Mouse (Mus musculus): ENCODE measurements at regions not wholly inside any gene's neighbourhood (a gene's known extent, or its start where the extent isn't known, plus 50 kb on each side); places are given as distances from the start of the nearest gene placed in this dataset.

DNA sequence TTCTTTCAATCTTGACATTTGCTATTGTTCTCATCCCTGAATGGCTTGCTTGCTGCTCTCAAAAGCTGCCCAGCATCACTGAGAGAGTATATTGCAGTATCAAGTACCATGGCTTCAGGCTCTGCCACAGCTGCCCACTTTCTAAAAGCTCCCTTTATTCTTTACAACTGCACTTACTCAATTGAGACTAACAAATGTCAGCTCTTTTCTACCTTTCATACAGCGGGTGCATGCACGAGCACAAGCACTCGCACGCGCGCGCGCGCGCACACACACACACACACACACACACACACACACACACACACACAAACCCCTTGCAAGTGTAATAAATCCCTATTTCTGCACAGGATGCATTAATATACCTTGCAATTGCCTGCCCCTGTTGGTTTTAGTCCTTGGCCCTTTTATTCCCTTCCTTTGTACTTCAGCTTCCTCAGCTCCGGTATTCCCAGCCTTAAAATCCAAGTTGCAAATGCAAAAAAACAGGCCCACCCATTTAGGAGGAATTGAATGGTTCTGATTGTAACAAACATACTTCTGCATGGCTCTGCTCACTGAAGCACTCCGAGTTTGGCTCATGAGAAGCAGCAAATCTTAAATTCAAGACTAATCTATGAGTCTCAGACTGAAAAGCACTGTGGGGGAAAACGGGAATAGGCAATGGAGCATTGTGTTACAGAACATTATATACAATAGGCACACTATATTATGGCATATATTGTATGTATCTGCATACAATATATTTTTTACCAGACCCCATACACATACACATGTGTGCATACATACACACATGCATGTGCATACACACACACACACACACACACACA lies 447.7 kb upstream of the Btbd3 start:
- DNase-seq, result no peak

- no peak for DNase-seq
Observed at GRCm38 (mm10) chr2:137807594-137808295, 448.6 kb upstream of the Btbd3 start.

DNA sequence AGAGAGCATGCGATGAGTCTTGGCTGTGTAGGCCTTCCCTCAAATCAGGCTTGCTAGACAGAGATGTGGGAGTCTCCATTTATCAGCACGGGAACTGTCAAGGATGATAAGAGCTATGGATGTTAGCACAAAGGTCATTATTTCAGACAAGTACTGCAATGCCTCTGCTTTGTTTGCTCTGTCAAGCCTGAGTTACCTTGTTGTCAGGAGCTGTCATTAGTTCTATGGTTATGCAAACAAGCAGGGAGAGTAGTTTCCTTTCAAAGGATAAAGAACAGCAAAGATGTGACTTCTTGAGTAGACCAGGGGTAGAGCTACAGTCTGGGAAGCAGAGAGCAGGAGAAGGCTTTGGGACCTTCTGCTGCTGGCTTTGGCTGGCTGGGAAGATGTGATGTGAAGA lies 461.5 kb upstream of the Btbd3 start:
- no peak for DNase-seq

- DNase-seq, result no peak
Observed at GRCm38 (mm10) chr2:137784091-137784490, 472.3 kb upstream of the Btbd3 start.

GRCm38 (mm10) chr2:137777430-137777829 lies 478.9 kb upstream of the Btbd3 start:
- no peak for DNase-seq

- no peak for DNase-seq
Observed at GRCm38 (mm10) chr2:137764785-137765184, 491.6 kb upstream of the Btbd3 start.

DNA sequence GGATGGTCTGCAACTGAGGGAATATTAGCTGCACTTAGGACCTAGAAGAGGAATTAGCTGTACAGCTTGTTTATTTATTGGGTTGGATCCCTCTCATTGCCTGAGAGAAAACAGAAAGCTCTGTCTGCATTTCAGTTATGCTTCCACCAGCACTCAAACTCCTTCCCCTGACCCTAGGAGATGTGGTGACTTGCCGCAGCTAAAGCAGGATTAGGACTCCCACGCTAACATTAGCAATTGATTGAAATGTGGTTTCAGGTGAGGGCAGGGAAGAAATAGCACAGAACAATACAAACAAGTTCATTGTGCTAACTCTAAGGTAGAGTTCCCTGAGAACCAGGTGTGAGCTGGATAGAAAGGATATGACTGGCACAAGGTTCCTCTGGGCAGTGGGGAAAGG lies 496.9 kb upstream of the Btbd3 start:
- no peak for DNase-seq

GRCm38 (mm10) chr2:137758389-137758788 lies 498.0 kb upstream of the Btbd3 start:
- no peak for DNase-seq

DNA sequence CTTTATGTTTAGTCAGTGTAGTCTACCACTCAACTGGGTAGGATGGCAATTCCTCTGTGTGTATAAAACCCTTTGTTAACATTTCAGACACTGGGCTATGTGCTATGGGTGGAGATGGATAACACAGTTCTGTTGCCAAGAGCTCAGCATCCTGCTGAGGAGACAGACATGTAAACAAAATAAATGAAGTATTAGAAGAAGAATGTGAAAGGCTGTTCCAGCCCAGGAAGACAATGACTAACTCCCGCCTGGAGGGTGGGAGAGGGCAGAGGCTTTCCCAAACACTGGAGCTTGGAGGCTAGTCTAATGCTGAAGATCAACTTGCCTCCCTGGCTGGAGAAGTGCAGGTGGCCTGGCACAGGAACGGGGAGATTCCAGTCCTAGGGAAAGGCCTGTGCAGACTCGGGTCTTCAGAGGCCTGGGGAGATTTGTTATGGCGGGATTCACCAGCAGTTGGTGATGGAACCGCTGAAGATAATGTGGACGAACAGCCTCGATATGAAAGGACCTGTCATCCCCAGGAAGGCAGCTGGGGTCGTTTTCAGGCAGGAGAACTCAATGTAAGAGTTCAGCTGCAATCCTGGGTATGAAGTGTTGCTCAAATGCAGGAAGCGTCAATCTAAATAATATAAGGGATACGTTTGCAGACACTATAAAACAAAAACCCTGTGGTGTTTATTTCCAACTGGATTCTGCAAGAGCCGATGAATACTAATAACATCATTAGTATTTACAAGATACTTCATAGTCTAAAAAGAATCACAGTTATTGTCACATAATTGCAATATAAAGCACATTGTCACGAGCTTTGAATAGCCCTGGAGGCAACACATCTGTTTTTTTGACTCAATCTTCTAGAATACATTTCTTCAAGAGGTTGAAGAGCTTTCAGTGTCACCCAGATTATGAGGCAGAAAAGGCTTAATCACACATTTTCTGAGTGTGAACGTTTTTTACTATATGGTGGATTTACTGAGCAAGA lies 498.8 kb upstream of the Btbd3 start:
- DNase-seq, result no peak

GRCm38 (mm10) chr2:137756220-137756619 lies 500.1 kb upstream of the Btbd3 start:
- DNase-seq, result no peak

GRCm38 (mm10) chr2:137754481-137754880 lies 501.9 kb upstream of the Btbd3 start:
- DNase-seq, result no peak

DNA sequence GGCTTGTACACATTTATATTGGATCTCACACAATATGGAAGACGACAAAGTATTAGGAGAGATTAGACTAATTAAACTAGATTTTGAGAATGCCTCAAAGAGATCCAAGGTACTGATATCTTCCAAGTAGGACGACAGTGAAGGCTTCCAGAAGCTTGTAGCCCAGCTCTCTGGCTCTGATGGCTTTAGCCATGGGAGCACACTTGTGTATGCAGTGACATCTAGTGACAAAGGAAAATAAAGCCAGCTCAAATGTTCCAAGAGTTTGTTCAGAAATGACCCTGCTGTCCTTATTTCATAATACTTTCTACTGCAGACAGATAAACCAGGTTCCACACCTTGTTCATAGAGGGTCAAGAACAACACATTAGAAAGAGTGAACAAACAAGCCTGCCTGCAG lies 524.0 kb upstream of the Btbd3 start:
- no peak for DNase-seq

DNA sequence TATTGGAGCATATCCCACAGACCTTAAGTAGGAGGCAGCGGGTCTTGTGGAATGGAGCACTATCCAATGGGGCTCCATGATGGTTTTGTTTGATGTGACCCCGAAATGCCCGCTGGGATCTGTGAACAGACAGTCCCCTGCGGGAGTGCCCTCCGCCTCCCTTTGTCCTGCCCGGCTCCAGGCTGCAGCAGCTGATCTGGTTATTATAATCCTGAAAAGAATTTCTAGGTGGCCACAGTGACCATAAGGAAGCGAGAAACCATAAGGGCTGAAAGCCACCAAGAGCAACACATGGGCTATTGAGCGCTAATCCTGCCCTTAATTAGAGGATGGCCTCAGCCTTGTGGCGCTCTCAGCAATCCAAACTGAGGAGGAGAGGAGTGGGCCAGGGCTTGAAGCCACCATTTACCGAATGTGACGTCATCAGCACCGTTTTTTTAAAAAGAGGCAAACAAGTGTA lies 525.9 kb upstream of the Btbd3 start:
- DNase-seq, result no peak

GRCm38 (mm10) chr2:137729871-137730270 lies 526.5 kb upstream of the Btbd3 start:
- DNase-seq, result no peak

GRCm38 (mm10) chr2:137729207-137729606 lies 527.2 kb upstream of the Btbd3 start:
- DNase-seq, result no peak

DNA sequence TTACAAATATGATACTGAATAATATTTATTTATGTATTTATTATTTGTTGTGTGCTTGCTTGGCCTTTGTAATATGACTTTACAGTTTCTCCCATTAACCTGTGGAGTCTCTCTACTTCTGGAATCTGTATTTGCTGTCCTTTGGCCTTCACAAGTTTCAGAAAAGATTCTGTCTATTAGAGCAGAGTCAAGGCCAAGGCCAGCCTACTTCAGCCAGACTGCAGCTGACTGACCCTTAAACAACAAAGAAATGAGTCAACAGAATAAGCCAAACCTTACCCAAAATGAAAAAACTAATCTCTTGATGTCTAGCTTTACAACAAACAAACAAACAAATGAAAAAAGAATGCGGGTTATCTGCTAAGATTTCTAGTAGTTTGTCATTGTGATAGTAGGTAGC lies 532.7 kb upstream of the Btbd3 start:
- no peak for DNase-seq

GRCm38 (mm10) chr2:137721767-137722424 lies 534.5 kb upstream of the Btbd3 start:
- DNase-seq, result no peak

GRCm38 (mm10) chr2:137715891-137716290 lies 540.5 kb upstream of the Btbd3 start:
- DNase-seq, result no peak

GRCm38 (mm10) chr2:137706528-137706988 lies 549.8 kb upstream of the Btbd3 start:
- DNase-seq, result no peak

- no peak for DNase-seq
Observed at GRCm38 (mm10) chr2:137705724-137706422, 550.5 kb upstream of the Btbd3 start.

- DNase-seq, result no peak
Observed at GRCm38 (mm10) chr2:137704948-137705723, 551.2 kb upstream of the Btbd3 start.
